Mouse (Mus musculus): ENCODE data around the gene Tm4sf20.
A peak's percentile ranks its signal among the peaks of the same experiment; 100 is the strongest.

Gene Tm4sf20

DNA sequence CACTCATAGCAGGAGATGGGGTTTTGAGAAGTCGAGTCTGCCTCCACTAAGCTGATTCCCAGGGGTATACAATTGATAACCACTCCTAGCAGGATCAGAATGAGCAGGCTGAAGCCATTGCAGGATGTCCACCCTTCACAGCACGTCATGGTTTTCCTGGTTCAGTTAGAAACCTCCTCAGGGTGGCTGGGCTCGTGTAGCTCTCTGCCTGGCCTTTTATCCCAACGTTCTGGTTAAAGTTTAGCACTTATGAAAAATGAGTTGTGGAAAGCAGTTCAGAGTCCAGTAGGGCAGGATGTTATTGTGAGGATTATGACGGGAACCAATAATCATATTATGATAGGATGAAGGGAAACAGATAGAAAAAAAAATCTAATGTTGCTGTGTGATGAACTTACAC lies at the start of gene Tm4sf20:
Gene Tm4sf20 (minus strand): TSS at position 193 of the 400 bp plus-strand sequence.
- DNase-seq (ENCODE audit: low spot score): no peak

DNA sequence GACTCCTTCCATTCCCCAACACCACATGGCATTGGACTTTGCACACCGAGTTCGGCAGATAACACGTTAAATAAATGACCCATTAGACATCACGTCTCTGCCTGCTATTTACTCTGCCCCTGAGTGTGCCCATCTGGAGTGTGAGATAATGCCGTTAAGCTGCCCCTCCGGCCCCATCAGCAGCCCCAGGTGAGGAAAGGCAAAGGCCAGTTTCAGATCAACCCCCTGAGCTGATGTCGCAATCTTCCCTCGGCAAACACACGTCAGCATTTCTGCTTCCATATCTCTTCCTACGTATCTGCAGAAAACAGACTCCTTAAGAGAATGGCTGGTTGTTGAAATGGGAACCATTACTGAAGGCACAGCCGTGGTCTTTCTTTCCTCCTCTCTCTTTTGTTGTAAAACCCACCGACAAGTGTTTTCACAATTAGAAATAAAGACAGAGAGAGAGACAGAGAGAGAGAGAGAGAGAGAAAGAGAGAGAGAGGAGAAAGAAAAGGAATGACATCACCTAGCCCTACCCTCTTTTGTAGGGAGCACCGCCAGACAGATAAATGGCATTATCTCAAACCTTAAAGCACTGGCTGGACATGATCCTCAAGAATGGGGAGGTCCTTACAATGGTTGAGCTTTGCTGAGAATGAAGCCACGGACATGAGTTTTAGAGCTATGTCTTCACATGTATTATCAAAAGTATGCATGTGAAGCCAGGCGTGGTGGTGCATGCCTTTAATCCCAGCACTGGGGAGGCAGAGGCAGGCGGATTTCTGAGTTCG lies 47.9 kb upstream of the Tm4sf20 start:
- no peak for DNase-seq (ENCODE audit: low spot score)

DNA sequence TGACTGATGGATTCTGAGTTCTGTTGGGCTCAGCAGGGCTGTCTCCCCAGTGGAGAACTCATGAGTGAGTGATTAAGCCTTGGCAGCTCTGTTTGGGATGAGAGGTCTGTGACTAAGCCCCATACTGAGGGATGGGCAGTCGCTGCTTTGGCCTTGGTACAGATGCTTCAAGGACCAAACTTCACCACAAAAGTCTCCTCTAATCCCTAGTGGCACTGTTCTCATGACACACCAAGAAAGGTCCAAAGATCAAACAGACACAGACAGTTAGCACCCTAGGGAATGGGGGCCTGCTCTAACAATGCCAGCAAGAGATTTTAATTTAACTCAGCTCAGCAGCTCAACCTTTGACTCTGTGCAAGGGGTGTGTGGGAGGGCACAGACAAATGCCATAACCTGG lies 43.5 kb upstream of the Tm4sf20 start:
- no peak for DNase-seq (ENCODE audit: low spot score)

DNA sequence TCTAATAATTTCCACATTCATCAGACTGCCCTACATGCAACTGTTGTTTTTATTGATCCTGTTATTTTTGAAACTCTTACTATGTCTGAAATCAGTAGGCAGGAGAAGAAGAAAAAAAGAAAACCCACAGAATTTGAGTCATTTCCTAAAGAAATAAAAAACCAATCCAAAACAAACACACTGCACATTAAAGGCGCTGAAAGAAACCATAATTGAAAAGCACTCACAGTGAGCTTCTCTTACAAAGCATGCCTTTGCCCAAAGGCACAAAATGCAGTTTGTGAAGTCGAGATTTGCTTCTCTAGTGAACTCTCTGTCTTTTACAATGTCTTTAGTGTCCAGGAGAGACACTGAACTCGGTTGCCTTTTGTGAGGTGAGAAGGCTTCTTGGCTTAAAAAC lies 40.3 kb upstream of the Tm4sf20 start:
- DNase-seq (ENCODE audit: low spot score): no peak

DNA sequence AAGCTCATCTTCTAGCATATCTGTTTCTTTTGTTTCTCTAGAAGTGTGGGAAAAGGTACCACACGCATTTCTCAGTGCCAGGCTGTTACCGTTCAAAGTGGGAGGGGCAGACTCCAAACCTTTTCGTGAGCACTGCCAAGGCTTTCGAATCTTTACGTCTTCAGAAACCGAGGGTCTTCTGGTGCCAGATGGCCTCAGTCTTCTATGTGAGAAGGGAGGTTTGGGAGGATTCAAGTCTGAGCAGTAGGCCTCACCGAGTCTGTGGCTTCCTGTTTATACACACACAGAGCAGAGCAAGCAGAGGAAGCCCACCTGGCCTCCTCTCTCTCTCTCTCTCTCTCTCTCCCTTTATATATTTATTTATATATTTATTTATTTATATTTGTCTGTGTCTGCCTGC lies 38.9 kb upstream of the Tm4sf20 start:
- no peak for DNase-seq (ENCODE audit: low spot score)

DNA sequence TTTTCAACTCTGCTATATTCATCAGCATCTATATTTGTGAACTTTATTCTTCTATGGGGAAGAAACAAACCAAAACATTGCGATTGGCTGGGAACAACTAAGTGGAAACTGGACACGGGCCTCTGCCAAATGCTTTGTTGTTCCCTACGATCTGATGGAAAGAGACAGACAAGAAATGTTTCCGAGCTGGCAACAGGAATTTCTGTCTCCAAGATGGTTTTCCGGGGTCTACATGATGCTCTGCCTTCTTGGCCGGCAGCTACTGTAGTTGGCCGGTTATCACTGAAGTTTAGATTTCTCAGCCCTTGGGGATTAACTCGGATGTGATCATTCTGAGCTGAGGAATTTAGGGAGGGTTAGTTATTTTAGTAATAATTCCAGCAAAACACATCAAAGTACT lies 38.1 kb upstream of the Tm4sf20 start:
- no peak for DNase-seq (ENCODE audit: low spot score)

DNA sequence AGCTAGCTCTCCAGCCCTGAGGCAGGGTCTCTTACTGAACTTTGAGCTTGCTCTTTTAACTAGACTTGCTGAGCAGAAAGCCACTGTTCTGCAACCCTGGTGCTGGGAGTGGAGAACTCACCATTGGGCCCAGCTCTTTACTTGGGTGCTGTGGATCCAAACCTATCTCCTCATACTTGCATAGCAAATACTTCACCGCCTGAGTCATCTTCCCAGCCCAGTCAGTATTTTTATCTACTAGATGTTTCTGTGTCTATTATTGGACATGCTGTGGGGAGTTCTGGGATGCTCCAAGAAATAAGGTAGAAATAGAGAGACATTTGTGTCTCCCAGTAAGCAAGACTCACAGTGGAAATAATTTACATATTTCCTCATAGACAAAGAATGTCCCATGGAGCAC lies 35.8 kb upstream of the Tm4sf20 start:
- no peak for DNase-seq (ENCODE audit: low spot score)

DNA sequence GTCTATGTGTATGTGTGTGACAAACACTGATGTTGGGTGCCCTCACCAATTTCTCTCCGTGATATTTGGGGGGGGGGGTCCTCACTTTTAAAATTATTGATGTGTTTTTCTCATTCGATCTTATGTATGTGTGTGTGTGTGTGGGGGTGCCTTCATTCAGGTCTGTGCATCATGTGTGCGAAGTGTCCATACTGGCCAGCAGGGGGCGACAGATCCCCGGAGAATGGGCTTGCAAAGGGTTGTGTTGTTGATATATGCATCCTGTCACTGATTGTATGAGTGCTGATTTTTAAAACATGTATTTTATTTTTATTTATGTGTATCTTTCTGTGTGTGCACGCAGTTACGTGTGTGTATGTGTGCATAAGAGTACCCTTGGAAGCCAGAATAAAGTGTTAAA lies 35.3 kb upstream of the Tm4sf20 start:
- DNase-seq (ENCODE audit: low spot score): no peak

DNA sequence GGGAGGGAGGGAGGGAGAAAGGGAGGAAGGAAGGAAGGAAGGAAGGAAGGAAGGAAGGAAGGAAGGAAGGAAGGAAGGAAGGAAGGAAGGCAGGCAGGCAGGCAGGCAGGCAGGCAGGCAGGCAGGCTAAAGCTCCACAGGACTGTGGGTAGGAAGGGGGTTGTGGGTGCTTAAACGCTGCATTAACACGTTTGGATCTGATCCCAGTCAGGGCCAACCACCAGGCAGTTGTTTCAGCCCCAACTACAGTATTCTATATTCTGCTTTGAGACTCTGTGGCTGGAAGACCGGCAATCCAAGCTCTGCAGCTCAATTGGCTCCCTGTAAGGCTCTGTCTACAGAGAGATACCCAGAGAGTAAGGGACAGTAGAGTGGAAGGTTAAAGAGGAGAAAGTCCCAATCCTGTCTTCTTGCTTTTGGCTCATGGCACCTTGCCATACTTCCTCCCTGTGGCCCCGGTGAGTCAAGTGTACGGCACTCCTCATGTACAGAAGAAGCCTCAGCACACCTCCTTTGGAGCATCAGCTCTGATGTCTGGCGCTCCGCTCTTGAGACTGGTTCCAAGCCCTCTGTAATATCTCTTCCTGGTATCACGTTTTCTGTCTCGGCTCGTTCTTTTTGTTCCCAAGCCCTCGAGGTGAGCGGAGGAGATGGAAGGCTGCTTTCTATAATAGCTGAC lies 33.0 kb upstream of the Tm4sf20 start:
- no peak for DNase-seq (ENCODE audit: low spot score)

DNA sequence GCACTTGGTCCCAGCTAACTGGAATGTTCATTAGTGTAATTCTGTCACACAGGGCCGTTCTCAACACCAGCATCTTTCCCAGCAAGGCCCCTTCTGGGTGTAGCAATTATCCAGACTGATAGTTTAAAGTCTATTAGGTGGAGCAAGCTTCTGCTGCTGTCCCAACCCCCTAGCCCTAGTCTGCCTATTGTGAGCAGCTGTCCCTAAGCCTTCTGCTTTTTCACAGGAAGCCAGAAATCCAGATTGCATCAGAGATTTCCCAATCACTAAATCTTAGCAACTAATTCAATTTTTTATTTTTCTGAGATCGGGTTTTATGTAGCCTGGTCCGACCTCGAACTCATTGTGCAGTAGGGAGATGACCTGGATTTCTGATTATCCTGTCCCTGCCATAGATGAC lies 30.7 kb upstream of the Tm4sf20 start:
- DNase-seq (ENCODE audit: low spot score): no peak

DNA sequence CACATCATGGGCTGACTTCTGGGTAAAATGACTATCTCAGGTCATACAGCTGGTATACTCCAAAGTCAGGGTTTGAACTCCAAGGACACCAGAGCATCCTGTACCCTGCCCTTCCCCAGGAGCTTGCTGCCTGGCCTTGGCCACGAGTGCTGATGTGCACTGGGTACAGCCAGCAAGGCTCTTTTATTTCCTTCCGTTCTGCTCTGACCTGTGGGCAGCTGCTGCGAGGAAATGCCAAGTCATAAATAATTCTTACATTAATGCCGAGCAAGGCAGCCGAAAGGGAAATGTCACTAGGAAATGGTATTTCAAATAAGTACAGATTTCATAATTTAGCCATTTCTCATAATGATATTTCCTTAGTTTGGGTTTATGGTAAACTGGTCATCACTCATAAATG lies 30.0 kb upstream of the Tm4sf20 start:
- DNase-seq (ENCODE audit: low spot score): no peak

DNA sequence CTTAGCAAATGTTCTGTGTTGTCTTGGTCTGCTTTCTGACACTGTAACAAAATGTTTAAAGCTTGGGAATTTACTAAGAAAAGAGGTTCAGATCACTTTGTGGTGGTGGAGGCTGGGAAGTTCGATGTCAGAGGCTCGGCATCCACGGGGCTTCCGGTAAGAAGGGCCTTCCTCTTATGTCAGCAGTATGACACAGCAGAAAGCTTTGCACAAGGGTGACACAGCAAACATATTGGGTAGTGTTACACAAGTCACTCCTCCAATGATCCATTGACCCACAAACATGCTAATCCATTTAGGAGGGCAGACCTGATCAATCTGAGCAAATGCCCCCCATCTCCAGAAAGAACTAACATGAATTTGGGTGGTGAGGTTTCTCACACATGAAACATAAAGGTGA lies 28.8 kb upstream of the Tm4sf20 start:
- no peak for DNase-seq (ENCODE audit: low spot score)

DNA sequence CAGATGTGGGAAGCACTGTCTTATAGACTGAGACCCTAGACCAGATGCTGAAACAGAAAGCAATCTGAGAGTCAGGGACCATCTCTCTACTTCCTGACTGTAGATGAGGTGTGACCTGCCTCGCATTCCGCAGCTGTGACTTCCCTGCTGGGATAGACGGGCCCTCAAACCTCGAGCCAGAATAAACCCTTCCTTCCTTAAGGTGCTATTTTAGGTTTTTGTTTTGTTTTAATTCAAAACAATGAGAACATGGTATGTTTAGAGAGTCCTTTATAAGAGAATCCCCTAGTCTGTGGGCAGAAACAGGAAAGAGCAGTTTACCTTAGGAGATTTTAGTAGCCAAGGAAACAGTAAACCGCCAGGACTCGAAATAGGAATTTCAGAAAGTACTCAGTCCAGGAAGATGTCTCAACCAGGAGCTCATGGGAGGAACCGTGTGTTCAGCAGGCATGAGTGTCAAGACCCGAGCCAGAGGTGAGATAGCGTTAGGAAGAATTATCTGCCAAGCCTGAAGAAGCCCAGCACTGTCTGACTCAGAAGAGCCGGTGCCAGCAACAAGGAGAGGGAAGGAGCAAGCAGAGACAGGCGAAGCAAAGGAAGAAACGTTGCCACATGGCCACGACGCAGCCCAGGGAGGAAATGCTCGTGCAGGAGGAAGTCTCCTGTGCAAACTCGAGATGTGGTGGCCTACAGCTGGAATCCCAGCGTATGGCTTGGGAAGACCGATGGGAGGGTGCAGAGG lies 27.6 kb upstream of the Tm4sf20 start:
- DNase-seq (ENCODE audit: low spot score): peak; percentile 42

DNA sequence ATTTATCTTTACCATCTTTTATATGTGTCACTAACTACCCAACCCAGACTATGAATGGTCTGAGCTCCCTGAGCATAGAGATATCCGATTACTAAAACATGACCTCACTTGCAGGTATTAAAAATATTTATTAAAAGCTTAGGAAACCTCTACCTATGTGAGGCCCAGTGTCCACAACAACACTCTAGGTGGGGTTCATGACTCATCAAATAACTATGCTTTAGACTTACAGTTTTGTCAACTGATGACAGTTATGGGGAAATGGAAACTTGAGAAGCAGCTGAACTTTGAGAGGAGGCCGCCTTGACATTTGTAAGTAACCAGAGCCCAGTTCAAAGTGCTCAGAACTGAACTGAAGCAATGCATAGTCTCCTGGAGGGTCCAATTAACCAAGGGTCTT lies 26.9 kb upstream of the Tm4sf20 start:
- no peak for DNase-seq (ENCODE audit: low spot score)

DNA sequence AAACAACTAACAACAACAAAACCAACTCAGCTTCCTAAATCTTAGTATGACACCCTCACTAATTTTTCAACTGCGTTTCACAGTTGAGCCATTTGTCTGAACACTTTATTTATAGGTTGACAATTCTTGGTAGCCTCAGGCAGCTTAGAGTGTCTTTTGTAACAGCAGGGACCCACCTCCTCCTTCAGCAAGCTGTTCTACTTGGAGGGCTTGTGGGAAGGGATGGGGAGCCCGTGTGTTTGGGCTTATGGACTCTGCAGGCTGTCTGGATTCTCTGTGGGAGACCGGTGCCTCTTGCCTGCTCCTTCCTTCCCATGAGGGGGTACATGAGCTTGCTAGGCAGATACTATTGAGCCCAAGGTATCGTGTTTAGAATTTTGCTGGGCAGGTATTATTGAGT lies 25.7 kb upstream of the Tm4sf20 start:
- DNase-seq (ENCODE audit: low spot score): no peak

DNA sequence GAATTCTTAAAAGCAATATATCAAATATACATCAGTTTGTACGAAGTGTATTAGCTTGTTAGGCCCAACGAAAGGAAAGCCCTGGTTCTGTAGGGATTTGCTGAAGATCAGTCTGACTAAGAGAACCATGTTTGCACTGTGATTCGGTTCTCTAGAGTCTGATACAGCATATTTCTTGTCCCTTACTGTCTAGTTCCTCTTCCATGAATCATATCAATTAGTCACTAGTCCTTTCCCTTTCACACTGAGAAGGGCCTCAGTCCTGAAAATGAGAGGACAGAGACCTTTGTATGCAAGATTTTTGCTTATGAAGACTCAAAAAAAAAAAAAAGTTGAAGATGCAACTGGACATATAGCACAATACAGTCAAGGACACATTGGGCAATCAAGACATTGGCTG lies 24.8 kb upstream of the Tm4sf20 start:
- no peak for DNase-seq (ENCODE audit: low spot score)

DNA sequence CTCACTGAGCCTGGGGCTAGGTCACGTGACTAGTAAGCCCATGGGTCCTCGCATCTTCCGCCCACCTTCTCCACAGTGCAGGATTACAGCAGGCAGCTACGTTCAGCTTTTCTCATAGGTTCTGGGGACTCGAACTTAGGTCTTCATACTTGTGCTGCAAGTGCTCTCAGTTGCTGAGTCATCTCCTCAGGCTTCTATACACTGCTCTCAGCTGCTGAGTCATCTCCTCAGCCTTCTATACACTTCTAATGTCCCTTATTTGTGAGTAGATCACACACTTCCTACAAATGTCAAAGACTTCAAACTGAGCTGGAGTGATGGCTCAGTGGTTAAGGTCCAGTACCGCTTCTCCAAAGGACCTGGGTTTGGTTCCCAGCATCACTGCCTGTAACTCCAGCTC lies 24.0 kb upstream of the Tm4sf20 start:
- DNase-seq (ENCODE audit: low spot score): no peak

DNA sequence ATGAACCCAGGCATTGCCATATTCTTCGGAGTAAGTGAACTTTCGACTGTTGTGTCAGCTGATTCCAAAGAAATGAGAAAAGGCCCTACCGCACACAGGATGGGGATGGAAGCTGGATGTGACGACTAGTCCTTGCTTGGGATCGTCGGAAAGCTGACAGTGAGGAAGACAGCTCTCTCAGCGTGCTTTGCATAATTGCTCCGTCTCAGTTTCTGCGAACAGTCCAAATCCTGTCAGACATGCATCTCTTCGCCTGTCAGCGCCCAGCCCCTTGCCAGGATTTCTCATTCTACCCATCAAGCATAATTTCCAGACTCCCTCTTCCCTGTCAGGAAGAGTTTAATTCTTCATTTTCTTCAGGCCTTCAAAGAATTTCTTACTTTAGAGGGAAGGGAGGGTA lies 22.8 kb upstream of the Tm4sf20 start:
- no peak for DNase-seq (ENCODE audit: low spot score)

DNA sequence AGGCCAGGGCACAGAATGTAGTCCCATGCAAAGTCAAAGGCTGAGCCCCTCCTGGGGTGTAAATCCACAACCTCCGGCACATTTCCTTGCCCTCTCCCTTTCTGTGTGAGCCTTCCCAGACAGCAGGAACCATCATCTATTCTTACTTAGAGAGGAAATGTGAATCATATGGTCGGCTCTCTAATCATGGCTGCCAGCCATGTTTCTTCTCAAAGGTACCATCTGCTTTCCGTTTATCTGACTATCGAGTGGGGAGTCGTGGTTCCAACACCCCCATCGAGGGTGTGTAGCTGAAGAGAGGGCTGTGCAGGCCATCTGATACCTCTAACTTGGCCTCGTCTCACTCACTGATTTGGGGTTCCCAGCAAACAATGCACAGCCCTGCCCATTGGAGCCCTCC lies 19.8 kb upstream of the Tm4sf20 start:
- no peak for DNase-seq (ENCODE audit: low spot score)

DNA sequence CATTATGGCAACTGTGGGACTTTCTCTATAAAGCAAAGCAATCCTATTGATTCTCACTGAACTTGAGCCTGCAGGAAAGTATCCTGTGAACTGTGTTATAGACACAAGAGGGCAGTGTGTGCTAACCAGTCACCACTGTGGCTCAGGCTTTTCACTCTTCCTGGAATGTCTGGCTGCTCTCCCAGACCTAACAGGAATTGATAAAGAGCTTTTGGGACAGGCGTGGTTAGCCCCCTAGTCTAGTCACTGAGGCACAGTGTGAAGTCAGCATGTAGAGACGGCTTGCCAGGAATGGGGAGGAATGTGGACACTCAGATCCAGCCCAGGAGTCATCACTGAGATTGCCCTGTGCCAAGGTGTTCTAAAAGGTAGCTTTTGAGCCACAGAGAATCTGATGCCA lies 19.2 kb upstream of the Tm4sf20 start:
- DNase-seq (ENCODE audit: low spot score): peak; percentile 81

DNA sequence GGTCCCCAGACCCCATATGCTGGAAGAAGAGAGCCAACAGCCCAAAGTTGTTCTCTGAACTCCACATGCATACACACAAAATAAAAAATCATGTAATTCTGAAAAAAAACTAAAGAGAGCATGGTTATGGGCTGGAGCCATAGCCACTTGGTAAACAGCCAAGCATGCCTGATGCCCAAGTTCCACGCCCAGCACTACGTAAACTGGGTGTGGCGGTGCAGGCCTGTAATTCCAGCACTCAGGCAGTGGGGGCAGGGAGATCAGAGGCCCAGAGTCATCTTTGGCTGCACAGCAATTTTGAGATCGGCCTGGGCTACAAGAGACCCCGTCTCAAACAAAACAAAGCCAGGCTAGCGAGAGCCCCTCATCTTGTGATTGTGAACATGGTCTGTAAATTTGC lies 17.3 kb upstream of the Tm4sf20 start:
- no peak for DNase-seq (ENCODE audit: low spot score)

DNA sequence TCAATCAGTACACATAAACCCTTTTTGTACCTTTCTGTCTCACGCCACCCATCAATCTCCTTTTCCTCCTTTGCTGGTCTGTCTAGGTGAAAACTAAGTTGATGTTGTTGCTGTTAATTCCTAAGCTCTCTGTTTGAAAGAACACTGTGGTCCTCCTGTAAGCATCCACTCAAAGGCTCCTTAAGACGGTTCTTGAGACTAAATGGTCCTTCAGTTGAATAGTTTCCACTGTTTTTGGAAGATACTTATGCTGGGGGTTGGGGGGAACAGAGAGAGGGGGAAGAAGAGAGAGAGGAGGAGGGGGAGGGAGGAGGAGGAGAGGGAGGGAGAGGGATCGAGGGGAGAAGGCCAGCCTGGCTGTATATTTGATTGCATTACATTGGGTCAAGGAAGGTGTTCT lies 15.3 kb upstream of the Tm4sf20 start:
- no peak for DNase-seq (ENCODE audit: low spot score)

DNA sequence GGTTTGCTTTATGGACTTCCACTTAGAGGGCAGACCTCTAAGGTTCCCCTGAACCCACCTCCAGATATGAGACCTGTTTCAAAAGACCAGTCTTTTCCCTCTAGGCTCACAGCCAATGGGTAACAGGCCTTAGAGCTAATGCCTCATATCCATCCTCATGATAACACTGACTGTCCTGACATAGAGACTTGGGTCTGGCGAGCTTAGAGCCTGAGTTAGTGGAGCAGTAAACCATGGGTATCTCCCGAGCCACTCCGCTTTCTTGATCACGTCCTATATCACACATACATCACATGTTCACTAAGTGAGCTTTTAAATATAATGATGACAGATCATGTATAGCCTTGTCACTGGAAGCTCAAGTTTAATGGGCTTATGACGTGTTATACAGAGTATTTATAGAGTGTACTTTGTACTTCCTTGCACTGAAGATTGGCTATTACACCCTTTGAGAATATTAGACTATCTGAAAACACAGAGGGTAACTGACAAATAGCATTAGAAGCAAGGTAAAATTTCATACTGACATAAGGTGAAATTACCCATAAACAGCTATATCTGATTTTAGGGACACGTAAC lies 11.2 kb upstream of the Tm4sf20 start:
- no peak for DNase-seq (ENCODE audit: low spot score)

Measured in embryo, embryonic 10 days (tissue).